Mouse (Mus musculus) kidney, adult 2 months (tissue): ENCODE results near the gene Ccdc82.

Source experiments
- CTCF ChIP-seq: fragments of 200-500 bp; conservative IDR thresholded peaks from 2 replicates; pipeline ENCODE4 v1.5.1; 2011; ENCODE audit warnings: low read depth, mild to moderate bottlenecking, control low read depth, low read length, moderate library complexity, mixed read lengths; ENCODE audit not compliant: insufficient read depth, insufficient read length
- POLR2A ChIP-seq: fragments of 200-500 bp; IDR thresholded peaks from one replicate; pipeline ENCODE4 v1.6.1; 2011; ENCODE audit warnings: low read depth, low read length, control low read depth

DNA sequence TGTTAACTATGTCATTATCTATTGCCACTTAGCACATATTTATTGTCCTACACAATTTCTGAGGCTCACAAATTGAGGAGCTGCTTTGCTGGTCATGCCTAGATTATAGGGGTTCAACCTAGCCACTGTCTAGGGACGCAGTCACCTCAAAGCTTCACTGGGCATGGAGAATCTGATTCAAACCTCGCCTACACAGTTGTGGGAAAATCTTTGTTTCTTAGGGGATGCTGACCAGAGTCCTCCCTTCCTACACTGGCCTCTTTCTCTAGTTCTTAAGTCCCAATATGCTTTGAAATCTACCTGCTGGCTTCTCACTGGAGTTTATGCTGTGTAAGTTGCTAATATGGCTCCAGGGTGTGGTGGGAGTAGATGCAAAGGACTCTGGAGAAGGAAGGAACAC is 72.8 kb downstream of the Ccdc82 start:
- TF ChIP-seq CTCF (no peak), POLR2A (no peak)
